Mouse (Mus musculus) forebrain, embryonic 14.5 days (tissue): ENCODE results near the gene Nfkb1. TPM values are rescaled to one million over a fixed set of nuclear protein-coding genes. Genes with fewer than 3 reads are reported as not detected.

Source experiments
- ATAC-seq: fragments of 200-750 bp; cut with Nextera tagmentation; 2 replicates; pipeline ENCODE4 v1.8.0; 2017; ENCODE audit warnings: mild to moderate bottlenecking, moderate library complexity
- DNase-seq: peaks from one replicate; pipeline ENCODE4 v3.0.0-alpha.2; 2015; ENCODE audit warnings: low spot score
- H3K27ac ChIP-seq: fragments of 300-500 bp; sonication (generic); 2 replicates; pipeline ENCODE4 v1.5.1; 2014; ENCODE audit warnings: low read depth, mild to moderate bottlenecking, control low read depth, low read length, moderate library complexity
- H3K27me3 ChIP-seq: fragments of 300-500 bp; sonication (generic); replicated peaks from 2 replicates; pipeline ENCODE4 v1.6.1; 2014; ENCODE audit warnings: low read length, control low read depth, mixed read lengths; ENCODE audit not compliant: control insufficient read depth, insufficient read depth
- H3K36me3 ChIP-seq: fragments of 300-500 bp; sonication (generic); 2 replicates; pipeline ENCODE4 v1.6.1; 2014; ENCODE audit warnings: low read length, control low read depth; ENCODE audit not compliant: control insufficient read depth, insufficient read depth
- H3K4me1 ChIP-seq: fragments of 300-500 bp; sonication (generic); 2 replicates; pipeline ENCODE4 v1.6.1; 2014; ENCODE audit warnings: antibody characterized with exemption, low read length, control low read depth; ENCODE audit not compliant: control insufficient read depth, insufficient read depth
- H3K4me2 ChIP-seq: fragments of 300-500 bp; sonication (generic); 2 replicates; pipeline ENCODE4 v1.6.1; 2014; ENCODE audit warnings: mild to moderate bottlenecking, control low read depth, low read length
- H3K4me3 ChIP-seq: fragments of 300-500 bp; sonication (generic); 2 replicates; pipeline ENCODE4 v1.5.1; 2014; ENCODE audit warnings: low read depth, low read length, control low read depth
- H3K9ac ChIP-seq: fragments of 300-500 bp; sonication (generic); 2 replicates; pipeline ENCODE4 v1.6.1; 2014; ENCODE audit warnings: mild to moderate bottlenecking, low read length, control low read depth, moderate library complexity
- H3K9me3 ChIP-seq: fragments of 300-500 bp; sonication (generic); replicated peaks from 2 replicates; pipeline ENCODE4 v1.6.1; 2016; ENCODE audit warnings: low read length, control low read depth, mixed read lengths; ENCODE audit not compliant: control insufficient read depth
- WGBS: fragments of 180-500 bp; shearing (Covaris S2); extraction: QIAGEN DNeasy Blood & Tissue Kit; methylation state at CpG from one replicate; pipeline ENCODE4 v1.1.7; 2014; 5-methylcytosine and 5-hydroxymethylcytosine counted together
- polyA plus RNA-seq: library from polyadenylated mRNA; unstranded; fragments of >200 nt; fragmentation: Nextera tagmentation; extraction: Ambion mirVana; gene quantifications from 2 replicates; pipeline ENCODE4 v1.2.1, GENCODE M21; 2014

Nfkb1 gene
- polyA plus RNA-seq, 1 experiment from 2014 or later, result 7.2 TPM

- Histone ChIP-seq H3K27me3 (no peaks in the 10 kb centered on the region), H3K4me1 (no peaks in the 10 kb centered on the region), H3K27ac (no peak overlapping the region), H3K9me3 (no peaks in the 10 kb centered on the region), H3K4me2 (no peak overlapping the region), H3K4me3 (no peak overlapping the region), H3K36me3 (no peaks in the 10 kb centered on the region), H3K9ac (no peak overlapping the region)
- DNase-seq, result no peak
- WGBS, result 93% methylated on average over 3 of the region's 3 CpGs
- ATAC-seq, result no peak
These were observed 57.1 kb downstream of the Nfkb1 start for GRCm38 (mm10) chr3:135634275-135634674.

GRCm38 (mm10) chr3:135631856-135632255 is 59.5 kb downstream of the Nfkb1 start:
- H3K36me3 ChIP-seq, result no peaks in the 10 kb centered on the region
- H3K9me3 ChIP-seq, result no peaks in the 10 kb centered on the region
- H3K4me2 ChIP-seq, result no peak overlapping the region
- H3K4me1 ChIP-seq, result no peaks in the 10 kb centered on the region
- no peak overlapping the region for H3K4me3 ChIP-seq
- no peak overlapping the region for H3K9ac ChIP-seq
- ATAC-seq (no peak), DNase-seq (no peak)
- 73% methylated on average over 4 of the region's 4 CpGs for WGBS
- no peak overlapping the region for H3K27ac ChIP-seq
- no peaks in the 10 kb centered on the region for H3K27me3 ChIP-seq

- WGBS, result 65% methylated on average over 10 of the region's 10 CpGs
- Histone ChIP-seq H3K9me3 (no peaks in the 10 kb centered on the region), H3K27ac (no peak overlapping the region), H3K9ac (no peak overlapping the region), H3K4me3 (no peak overlapping the region), H3K4me1 (no peaks in the 10 kb centered on the region), H3K27me3 (no peaks in the 10 kb centered on the region), H3K36me3 (no peaks in the 10 kb centered on the region), H3K4me2 (no peak overlapping the region)
- DNase-seq, result no peak
- ATAC-seq, result peak; percentile 65
These were observed 60.3 kb downstream of the Nfkb1 start for GRCm38 (mm10) chr3:135631096-135631457.

DNA sequence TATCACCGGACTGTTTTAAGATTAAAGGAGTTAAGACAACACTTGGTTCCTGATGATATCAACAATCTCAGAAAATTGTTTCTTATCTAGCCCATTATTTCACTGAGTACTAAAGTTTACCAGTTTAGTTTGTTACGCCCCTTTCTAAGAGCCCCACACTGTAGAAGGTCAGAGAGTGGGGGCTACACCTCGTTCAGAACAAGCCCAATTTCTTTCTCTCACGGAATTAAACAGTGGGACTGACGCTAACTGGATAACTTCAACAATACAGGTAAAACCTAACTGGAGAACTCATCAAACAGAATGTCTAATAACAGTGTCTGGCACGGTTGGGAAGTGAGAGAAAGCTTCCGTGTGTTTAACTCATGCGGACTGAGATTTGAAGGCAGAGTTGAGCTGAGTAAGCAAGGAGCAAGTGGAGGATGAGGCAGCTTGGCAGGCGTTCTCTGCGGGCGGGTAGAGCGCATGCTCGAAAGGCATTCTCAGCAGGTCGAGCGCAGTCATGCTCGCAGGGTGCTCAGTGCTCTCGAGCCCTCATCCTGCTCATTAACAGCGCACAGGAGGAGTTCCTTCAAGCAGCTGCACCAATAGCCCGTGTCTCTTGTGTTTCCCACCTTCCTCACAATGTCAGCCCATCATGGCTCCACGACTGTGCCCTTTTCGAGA is 60.8 kb downstream of the Nfkb1 start:
- Histone ChIP-seq H3K27ac (no peak overlapping the region), H3K36me3 (no peaks in the 10 kb centered on the region), H3K4me3 (no peak overlapping the region), H3K9ac (no peak overlapping the region), H3K4me1 (no peaks in the 10 kb centered on the region), H3K4me2 (no peak overlapping the region), H3K27me3 (no peaks in the 10 kb centered on the region), H3K9me3 (no peaks in the 10 kb centered on the region)
- WGBS, result 61% methylated on average over 21 of the region's 21 CpGs
- ATAC-seq (peak; percentile 54; the same call in 1 of the 2 replicates), DNase-seq (no peak)

GRCm38 (mm10) chr3:135629830-135630355 is 61.5 kb downstream of the Nfkb1 start:
- 96% methylated on average over 4 of the region's 4 CpGs for WGBS
- Histone ChIP-seq H3K4me3 (no peak overlapping the region), H3K27me3 (no peaks in the 10 kb centered on the region), H3K9ac (no peak overlapping the region), H3K27ac (no peak overlapping the region), H3K36me3 (peaks cover under 1% of the 10 kb centered on the region; the same call in 1 of the 2 replicates), H3K4me1 (no peaks in the 10 kb centered on the region), H3K4me2 (no peak overlapping the region), H3K9me3 (no peaks in the 10 kb centered on the region)
- ATAC-seq (no peak), DNase-seq (no peak)

GRCm38 (mm10) chr3:135628706-135629169 is 62.6 kb downstream of the Nfkb1 start:
- Histone ChIP-seq H3K36me3 (peaks cover 3% of the 10 kb centered on the region; the same call in 1 of the 2 replicates), H3K4me2 (no peak overlapping the region), H3K27me3 (no peaks in the 10 kb centered on the region), H3K4me1 (no peaks in the 10 kb centered on the region), H3K27ac (no peak overlapping the region), H3K9me3 (no peaks in the 10 kb centered on the region), H3K9ac (no peak overlapping the region), H3K4me3 (no peak overlapping the region)
- DNase-seq (no peak), ATAC-seq (no peak)
- WGBS, result 87% methylated on average over 9 of the region's 9 CpGs

GRCm38 (mm10) chr3:135628000-135628705 is 63.2 kb downstream of the Nfkb1 start:
- H3K4me2 ChIP-seq, result no peak overlapping the region

GRCm38 (mm10) chr3:135625290-135625689 is 66.1 kb downstream of the Nfkb1 start:
- Histone ChIP-seq H3K4me3 (no peak overlapping the region), H3K9me3 (no peaks in the 10 kb centered on the region), H3K36me3 (peaks cover 3% of the 10 kb centered on the region; the same call in 1 of the 2 replicates), H3K4me2 (no peak overlapping the region), H3K4me1 (no peaks in the 10 kb centered on the region), H3K9ac (no peak overlapping the region), H3K27ac (no peak overlapping the region), H3K27me3 (no peaks in the 10 kb centered on the region)
- ATAC-seq, result no peak
- 94% methylated on average over 2 of the region's 2 CpGs for WGBS
- DNase-seq, result no peak

More at GRCm38 (mm10) chr3:135628000-135628705, 63.2 kb downstream of the Nfkb1 start:
- ATAC-seq, result no peak
- Histone ChIP-seq H3K9me3 (no peaks in the 10 kb centered on the region), H3K9ac (no peak overlapping the region), H3K27ac (no peak overlapping the region), H3K36me3 (peaks cover 3% of the 10 kb centered on the region; the same call in 1 of the 2 replicates), H3K4me1 (no peaks in the 10 kb centered on the region), H3K27me3 (no peaks in the 10 kb centered on the region), H3K4me3 (no peak overlapping the region)
- no peak for DNase-seq
- WGBS, result 94% methylated on average over 9 of the region's 9 CpGs

DNA sequence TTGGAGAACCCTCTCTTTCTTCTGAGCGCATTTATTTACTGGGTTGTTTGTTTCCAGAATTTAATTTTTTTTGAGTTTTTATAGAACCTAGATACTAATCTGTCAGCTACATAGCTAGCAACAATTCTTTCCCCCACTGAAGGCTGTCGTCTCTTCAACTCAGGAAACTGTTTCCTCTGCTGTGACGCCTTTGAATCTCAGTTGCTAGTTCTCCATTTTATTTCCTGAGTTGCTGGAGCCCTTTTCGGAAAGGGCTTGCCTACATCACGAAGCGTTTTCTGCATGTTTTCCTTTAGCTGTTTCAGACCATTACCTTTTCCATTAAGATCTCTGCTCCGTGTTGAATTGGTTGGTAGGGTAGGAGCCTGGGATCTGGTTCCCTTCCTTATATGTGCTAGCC is 74.6 kb downstream of the Nfkb1 start:
- WGBS, result 91% methylated on average over 7 of the region's 7 CpGs
- DNase-seq (no peak), ATAC-seq (no peak)
- H3K9ac ChIP-seq, result no peak overlapping the region
- H3K36me3 ChIP-seq, result peaks cover 39% of the 10 kb centered on the region
- H3K9me3 ChIP-seq, result no peaks in the 10 kb centered on the region
- H3K4me1 ChIP-seq, result no peaks in the 10 kb centered on the region
- no peak overlapping the region for H3K4me3 ChIP-seq
- no peak overlapping the region for H3K4me2 ChIP-seq
- H3K27me3 ChIP-seq, result no peaks in the 10 kb centered on the region
- H3K27ac ChIP-seq, result no peak overlapping the region
